Mouse (Mus musculus) MEL-GATA-1-ER (cell line): ENCODE measurements around the gene Rnpep.
A peak's percentile ranks its signal among the peaks of the same experiment; 100 is the strongest.

ENCODE experiments used
- DNase-seq: peaks from one replicate; pipeline ENCODE4 v3.0.0-alpha.2; 2012; ENCODE audit warnings: low read depth; ENCODE audit errors: extremely low read depth

Rnpep gene

GRCm38 (mm10) chr1:135283826-135284291 lies at the start of gene Rnpep:
Rnpep (minus strand) TSS chr1:135284084.
- DNase-seq, result peak; percentile 22

- no peak for DNase-seq
Measured at GRCm38 (mm10) chr1:135330578-135330977, 46.7 kb upstream of the Rnpep start.

- DNase-seq, result no peak
Measured at GRCm38 (mm10) chr1:135328368-135328767, 44.5 kb upstream of the Rnpep start.

- DNase-seq, result no peak
Measured at GRCm38 (mm10) chr1:135325934-135326333, 42.0 kb upstream of the Rnpep start.

- DNase-seq, result no peak
Measured at GRCm38 (mm10) chr1:135324571-135324970, 40.7 kb upstream of the Rnpep start, which contains the start of gene Lmod1. Lmod1 (plus strand) TSS chr1:135324807.

GRCm38 (mm10) chr1:135323367-135323901 lies 39.5 kb upstream of the Rnpep start:
- no peak for DNase-seq

DNA sequence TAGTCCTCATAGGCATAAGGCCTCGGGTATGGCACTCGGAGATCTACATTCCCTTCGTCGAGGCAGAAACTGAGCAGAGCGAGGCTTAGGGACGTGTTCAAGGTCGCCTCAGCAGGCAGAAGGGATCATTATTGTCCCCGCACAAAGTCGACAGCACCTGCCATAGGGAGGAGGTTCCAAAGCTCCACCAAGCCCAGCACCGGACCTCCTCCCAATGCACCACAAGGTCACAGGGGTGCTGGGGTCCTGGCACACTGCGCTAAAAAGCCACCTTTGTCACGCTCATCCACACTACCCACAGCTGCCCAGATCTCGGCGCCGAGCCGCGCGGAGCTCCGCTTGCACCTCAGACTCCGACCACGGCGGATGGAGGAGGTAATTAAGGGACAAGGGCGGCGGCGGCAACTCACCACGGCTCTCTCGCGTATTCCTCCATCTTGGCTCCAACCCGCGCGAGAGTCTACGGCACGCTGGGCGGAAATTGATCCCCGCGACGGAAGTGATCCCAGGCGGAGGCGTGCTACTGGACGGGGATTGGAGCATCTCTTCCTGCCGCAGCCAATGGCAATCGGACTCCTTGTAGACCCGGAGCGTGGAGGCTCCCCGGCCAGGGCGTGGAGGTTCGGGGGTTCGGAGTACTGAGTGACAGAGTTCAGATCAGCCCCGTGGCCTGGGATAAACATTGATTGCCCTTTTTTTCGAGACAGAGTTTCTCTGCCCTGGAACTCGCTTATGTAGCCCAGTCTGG lies 29.6 kb upstream of the Rnpep start, which contains the start of gene Timm17a:
Gene Timm17a (minus strand): TSS at position 495 of the 748 bp plus-strand sequence.
- DNase-seq, result peak; percentile 88

DNA sequence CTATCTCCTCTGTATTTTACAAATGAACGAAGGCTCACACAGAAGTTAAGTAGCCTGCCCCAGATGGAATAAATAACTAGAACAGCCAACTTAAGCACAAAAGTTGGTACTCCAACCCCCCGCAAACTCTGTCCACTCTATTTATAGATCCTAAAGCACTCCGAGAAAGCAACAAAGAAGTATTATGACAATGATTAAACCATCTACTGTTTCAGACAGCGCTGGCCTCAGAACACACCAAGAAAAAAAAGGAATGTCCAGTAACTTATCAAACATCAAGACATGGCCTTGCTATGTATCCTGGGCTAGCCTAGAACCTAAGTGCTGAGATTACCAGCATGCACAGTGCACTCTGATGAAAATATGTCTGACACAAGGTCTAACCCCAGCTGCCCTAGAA lies 28.3 kb upstream of the Rnpep start:
- no peak for DNase-seq

DNA sequence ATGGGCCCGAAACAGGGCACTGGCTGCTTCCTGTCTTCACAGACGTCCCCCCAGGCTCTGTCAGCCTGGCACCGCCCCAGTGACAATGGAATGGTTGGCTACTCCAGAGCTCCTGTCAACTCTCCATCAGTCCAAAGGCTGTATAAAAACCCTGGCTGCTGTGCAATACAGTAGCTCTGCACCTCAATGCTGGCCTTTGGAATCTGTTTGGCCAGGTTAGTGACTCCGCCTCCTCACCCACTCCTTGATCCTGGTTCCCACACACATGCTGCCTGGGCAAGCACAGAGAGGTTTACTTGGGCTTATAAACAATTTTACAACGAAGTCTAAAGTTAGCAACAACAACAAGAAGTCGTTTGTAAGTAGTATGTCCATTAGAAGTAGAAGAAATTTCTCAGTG lies 27.5 kb upstream of the Rnpep start:
- DNase-seq, result no peak

DNA sequence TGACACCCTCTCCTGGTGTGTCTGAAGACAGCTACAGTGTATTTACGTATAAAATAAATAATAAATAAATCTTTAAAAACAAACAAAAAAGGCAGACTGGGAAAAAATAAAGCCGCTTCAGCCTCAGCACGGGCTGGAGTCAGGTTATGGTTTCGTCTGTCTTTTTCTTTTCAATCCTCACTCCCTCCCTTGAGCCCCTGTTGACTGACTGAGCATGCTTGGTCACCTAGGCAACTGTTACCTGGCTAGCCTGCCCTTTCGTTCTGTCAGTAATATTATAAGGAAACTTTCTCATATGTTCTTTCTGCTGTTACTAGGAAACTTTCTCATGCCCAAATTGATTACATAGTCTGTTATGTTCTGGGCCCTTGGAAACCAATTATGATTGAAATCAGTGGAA lies 7.0 kb upstream of the Rnpep start:
- DNase-seq, result no peak

DNA sequence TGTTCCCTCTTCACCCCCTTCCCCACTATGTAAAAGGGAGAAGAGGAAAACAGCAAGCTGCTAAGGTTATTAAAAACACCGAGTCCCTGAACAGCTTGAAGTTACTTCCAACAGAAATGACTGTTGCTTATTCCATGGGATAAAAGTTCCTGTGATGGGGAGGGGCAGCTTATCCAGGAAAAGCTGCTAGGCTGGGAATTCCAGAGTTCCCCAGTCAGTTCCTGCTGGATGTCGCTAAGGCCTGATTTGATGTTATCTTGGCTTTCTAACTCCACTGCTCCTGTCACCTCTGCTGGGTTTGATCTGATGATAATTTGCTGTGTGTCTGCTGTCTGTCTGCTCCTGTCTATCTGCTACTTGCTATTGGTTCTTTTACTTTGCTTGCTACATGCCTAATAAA lies 2.4 kb upstream of the Rnpep start:
- DNase-seq, result no peak

- no peak for DNase-seq
Measured at GRCm38 (mm10) chr1:135283287-135283825, 528 bp downstream of the Rnpep start.

DNA sequence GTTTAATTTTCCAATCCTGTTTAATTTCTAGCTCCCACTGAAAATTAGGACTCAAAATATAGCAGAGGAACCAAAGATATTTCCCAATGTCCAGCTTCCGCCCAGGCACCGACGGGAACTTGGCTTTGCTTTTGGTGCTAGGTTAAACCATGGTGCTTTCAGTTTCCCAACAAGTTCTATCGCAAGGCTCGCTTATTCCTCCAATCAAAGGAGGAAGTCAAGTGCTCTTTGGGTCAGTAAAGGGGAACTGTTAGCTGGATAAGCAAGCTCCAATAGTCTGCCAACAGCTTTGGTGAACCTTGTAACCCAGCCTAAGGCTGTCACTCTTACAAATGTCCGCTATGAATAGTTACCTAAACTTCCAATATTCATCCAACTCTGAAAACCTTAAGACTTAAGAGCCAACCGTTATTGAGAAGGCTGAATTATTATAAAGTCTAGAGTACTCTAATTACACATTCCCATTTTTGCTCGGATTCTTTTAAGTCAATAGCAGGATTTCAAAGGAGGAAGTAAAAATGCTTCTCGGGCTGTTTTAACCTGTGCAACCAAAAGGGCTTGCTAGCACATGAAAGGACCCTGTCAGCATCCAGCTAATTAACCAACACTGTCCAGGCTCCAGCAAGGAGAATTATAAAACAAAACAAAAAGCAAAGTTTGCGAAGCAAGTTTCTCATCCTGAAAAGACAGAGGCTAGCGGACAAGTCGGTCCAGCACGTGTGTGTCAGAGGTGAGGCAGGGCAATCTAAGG lies 1.2 kb downstream of the Rnpep start:
- peak; percentile 70 for DNase-seq

DNA sequence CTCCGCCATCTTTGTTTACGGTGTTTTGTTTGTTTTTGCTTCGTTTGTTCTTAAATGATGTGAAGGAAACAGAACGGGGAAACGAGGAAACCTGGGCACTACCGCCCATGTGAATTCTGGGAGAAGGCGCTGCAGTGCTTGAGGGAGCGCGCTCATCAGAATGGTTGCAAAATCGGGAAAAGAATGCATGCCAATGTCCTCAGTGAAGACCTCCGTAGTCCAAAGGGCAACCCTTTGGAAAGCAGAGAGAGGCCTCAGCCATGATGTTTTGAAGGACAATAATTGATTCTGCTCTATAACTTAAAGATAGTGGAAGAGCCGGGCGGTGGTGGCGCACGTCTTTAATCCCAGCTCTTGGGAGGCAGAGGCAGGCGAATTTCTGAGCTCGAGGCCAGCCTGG lies 2.0 kb downstream of the Rnpep start:
- DNase-seq, result no peak

- DNase-seq, result no peak
Measured at GRCm38 (mm10) chr1:135280646-135281045, 3.2 kb downstream of the Rnpep start.

GRCm38 (mm10) chr1:135271371-135271770 lies 12.5 kb downstream of the Rnpep start:
- DNase-seq, result no peak

- DNase-seq, result no peak
Measured at GRCm38 (mm10) chr1:135267663-135268446, 16.0 kb downstream of the Rnpep start.

- DNase-seq, result no peak
Measured at GRCm38 (mm10) chr1:135265834-135266233, 18.1 kb downstream of the Rnpep start.

DNA sequence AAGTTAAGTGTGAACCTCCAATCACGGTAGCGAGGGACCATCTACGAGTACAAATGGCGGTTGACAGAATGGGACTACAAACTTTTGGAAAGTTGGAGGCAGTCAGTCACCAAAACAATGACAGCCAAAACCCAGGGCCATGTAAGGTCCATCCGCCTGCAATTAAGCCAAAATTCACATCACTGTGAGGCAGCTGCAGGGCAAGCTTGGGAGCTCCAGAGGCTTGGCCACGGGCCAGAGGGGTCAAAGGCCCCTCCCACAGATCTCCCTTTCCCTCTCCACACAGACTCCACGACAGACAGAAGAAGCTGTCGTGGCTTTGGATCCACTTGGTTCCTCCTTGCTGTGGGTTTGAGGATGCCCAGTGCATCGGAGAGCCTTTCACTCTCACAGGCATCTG lies 20.6 kb downstream of the Rnpep start:
- DNase-seq, result no peak

GRCm38 (mm10) chr1:135262329-135262728 lies 21.6 kb downstream of the Rnpep start:
- DNase-seq, result no peak

- DNase-seq, result no peak
Measured at GRCm38 (mm10) chr1:135260931-135261330, 23.0 kb downstream of the Rnpep start.
